Mouse (Mus musculus) C2C12 (cell line): ENCODE results near the gene Vmn1r212. TPM values are rescaled to one million over a fixed set of nuclear protein-coding genes. Genes with fewer than 3 reads are reported as not detected.
"Not testable (repeated sequence)": the region's sequence is repeated elsewhere in the genome, so short reads cannot be mapped to it uniquely, and the experiment has no call there.

Source experiments
- H3K27me3 ChIP-seq: one replicate; pipeline ENCODE4 v1.6.1; 2011; ENCODE audit not compliant: control insufficient read depth, insufficient read depth, insufficient read length
- H3K36me3 ChIP-seq: one replicate; pipeline ENCODE4 v1.6.1; 2011; ENCODE audit not compliant: control insufficient read depth, insufficient read depth
- H3K4me3 ChIP-seq: one replicate; pipeline ENCODE4 v1.5.1; 2011; ENCODE audit warnings: mild to moderate bottlenecking, control low read depth; ENCODE audit not compliant: poor library complexity, insufficient read depth, severe bottlenecking
- H3K79me2 ChIP-seq: one replicate; pipeline ENCODE4 v1.6.1; 2011; ENCODE audit not compliant: control insufficient read depth, insufficient read depth
- H3K79me3 ChIP-seq: one replicate; pipeline ENCODE4 v1.6.1; 2011; ENCODE audit warnings: low read depth, control low read depth
- H3ac ChIP-seq: one replicate; pipeline ENCODE3; 2011; ENCODE audit warnings: low read depth; ENCODE audit not compliant: control insufficient read depth, insufficient read length
- CEBPB ChIP-seq: IDR thresholded peaks from one replicate; pipeline ENCODE4 v1.6.1; 2011; ENCODE audit warnings: low read depth, mild to moderate bottlenecking, control low read depth, moderate library complexity
- CTCF ChIP-seq: IDR thresholded peaks from one replicate; pipeline ENCODE4 v1.5.1; 2011; ENCODE audit not compliant: control insufficient read depth, insufficient read depth, insufficient read length
- FOSL1 ChIP-seq: IDR thresholded peaks from one replicate; pipeline ENCODE4 v1.8.0; 2011; ENCODE audit warnings: mild to moderate bottlenecking, low read length; ENCODE audit not compliant: poor library complexity, insufficient read depth, severe bottlenecking
- MAX ChIP-seq: IDR thresholded peaks from one replicate; pipeline ENCODE4 v1.6.1; 2011; ENCODE audit warnings: mild to moderate bottlenecking, control low read depth
- MYOD1 ChIP-seq: IDR thresholded peaks from one replicate; pipeline ENCODE4 v1.6.1; 2011; ENCODE audit warnings: low read depth; ENCODE audit not compliant: control insufficient read depth, insufficient read length
- MYOG ChIP-seq: IDR thresholded peaks from one replicate; pipeline ENCODE4 v1.6.1; 2011; ENCODE audit not compliant: control insufficient read depth, insufficient read length; ENCODE audit errors: extremely low read depth
- USF1 ChIP-seq: IDR thresholded peaks from one replicate; pipeline ENCODE4 v1.6.1; 2011; ENCODE audit warnings: low read depth, mild to moderate bottlenecking, control low read depth, moderate library complexity
- long read RNA-seq, 2 experiments: library from polyadenylated mRNA; unstranded; transcript quantifications; one replicate each; pipeline ENCODE4 v2.0.0; 2019 to 2020
- polyA plus RNA-seq: library from polyadenylated mRNA; unstranded; fragments of >200 nt; fragmentation: generic; extraction: Trizol; gene quantifications from one replicate; pipeline ENCODE4 v1.2.1, GENCODE M21; 2012; ENCODE audit warnings: missing spikeins

Vmn1r212 gene
- not detected for polyA plus RNA-seq
- long read RNA-seq, experiment 1: 0 reads
- long read RNA-seq, experiment 2: 0 reads

GRCm38 (mm10) chr13:22884105-22884504 is at the start of gene Vmn1r212:
Gene Vmn1r212 (minus strand): TSS chr13:22884205.
- H3K36me3 ChIP-seq: no peaks in the 10 kb centered on the region
- H3ac ChIP-seq: no peak within 1 kb of the TSS
- H3K79me3 ChIP-seq: no peaks in the 10 kb centered on the region
- H3K27me3 ChIP-seq: no peaks in the 10 kb centered on the region
- no peaks in the 10 kb centered on the region for H3K79me2 ChIP-seq
- H3K4me3 ChIP-seq: no peak within 1 kb of the TSS
- TF ChIP-seq MYOG (no peak), MYOD1 (no peak), FOSL1 (no peak), CTCF (no peak), MAX (no peak), USF1 (no peak), CEBPB (no peak)

DNA sequence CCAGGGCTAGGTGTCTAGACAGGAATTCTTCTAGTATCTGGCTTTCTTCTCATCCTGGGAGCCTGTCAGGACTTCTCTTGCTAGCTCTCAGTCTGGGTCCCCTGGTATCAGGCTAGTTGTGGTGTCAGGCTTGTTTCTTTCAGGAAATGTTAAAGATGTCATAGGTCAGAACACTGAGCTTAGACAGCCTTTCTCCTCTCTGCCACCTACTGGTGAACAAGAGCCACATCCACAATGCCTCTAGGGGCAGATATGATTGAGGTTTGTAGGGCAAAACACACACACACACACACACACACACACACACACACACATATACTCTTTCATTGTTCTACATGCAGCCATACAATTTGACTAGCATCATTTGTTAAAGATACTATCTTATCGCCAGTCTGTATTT is 4.7 kb downstream of the Vmn1r212 start:
- Histone ChIP-seq H3K4me3 (no peak overlapping the region), H3K79me3 (no peaks in the 10 kb centered on the region), H3K27me3 (no peaks in the 10 kb centered on the region), H3ac (no peak overlapping the region), H3K36me3 (no peaks in the 10 kb centered on the region), H3K79me2 (no peaks in the 10 kb centered on the region)
- no peak for TF ChIP-seq USF1
- TF ChIP-seq MYOD1: no peak
- no peak for TF ChIP-seq CEBPB
- TF ChIP-seq MAX: no peak
- TF ChIP-seq MYOG: no peak
- no peak for TF ChIP-seq FOSL1
- TF ChIP-seq CTCF: no peak

- no peak within 1 kb of the TSS for H3ac ChIP-seq
- H3K36me3 ChIP-seq: no peaks in the 10 kb centered on the region
- H3K27me3 ChIP-seq: no peaks in the 10 kb centered on the region
- H3K4me3 ChIP-seq: no peak within 1 kb of the TSS
- TF ChIP-seq MYOG (no peak), FOSL1 (no peak), MYOD1 (no peak), MAX (no peak), USF1 (no peak), CTCF (no peak), CEBPB (no peak)
- H3K79me2 ChIP-seq: no peaks in the 10 kb centered on the region
- H3K79me3 ChIP-seq: no peaks in the 10 kb centered on the region
Observed at GRCm38 (mm10) chr13:22857461-22857860, 26.5 kb downstream of the Vmn1r212 start, which contains the start of gene Vmn1r211. Gene Vmn1r211 (minus strand): TSS chr13:22857561.

- Histone ChIP-seq H3K79me2 (no peaks in the 10 kb centered on the region), H3K27me3 (no peaks in the 10 kb centered on the region), H3K79me3 (no peaks in the 10 kb centered on the region), H3K36me3 (no peaks in the 10 kb centered on the region), H3K4me3 (no peak overlapping the region), H3ac (no peak overlapping the region)
- TF ChIP-seq MYOD1: no peak
- no peak for TF ChIP-seq MAX
- no peak for TF ChIP-seq USF1
- TF ChIP-seq MYOG: no peak
- no peak for TF ChIP-seq CEBPB
- TF ChIP-seq CTCF: no peak
- no peak for TF ChIP-seq FOSL1
Observed at GRCm38 (mm10) chr13:22854760-22855159, 29.2 kb downstream of the Vmn1r212 start.

DNA sequence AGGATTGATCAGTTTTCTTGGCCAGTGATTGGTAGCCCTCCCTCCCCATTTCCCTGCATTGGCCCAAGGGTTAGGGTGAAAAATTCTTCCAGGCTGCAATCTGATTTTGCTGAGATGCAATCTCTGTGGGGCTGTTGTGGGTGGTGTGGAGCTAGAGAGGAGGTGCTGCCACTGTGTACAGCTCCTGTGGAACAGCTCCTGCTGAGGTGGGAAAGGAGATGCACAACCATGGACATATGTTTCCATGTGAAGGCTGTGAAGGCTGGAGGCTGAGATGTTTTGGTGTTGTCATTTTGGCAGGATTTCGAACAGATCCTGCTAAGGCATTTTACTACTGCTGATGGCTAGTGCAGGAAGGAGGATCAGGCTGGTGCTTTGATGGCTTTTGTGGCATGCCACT is 37.2 kb downstream of the Vmn1r212 start:
- no peaks in the 10 kb centered on the region for H3K79me3 ChIP-seq

DNA sequence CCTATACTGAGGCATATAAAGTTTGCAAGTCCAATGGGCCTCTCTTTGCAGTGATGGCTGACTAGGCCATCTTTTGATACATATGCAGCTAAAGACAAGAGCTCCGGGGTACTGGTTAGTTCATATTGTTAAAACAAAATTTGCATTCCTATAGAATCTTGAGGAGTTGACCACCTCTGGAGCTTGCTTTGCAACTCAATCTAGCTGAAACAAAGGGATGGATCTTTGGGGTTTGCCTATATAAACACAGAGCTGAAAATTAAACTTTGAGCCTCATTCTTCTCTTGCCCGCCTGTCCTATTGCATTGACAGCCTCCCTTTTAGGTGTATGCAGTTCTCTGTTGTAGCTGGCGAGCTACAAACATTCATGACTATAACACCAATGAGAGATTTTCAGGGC is 39.7 kb downstream of the Vmn1r212 start:
- H3K4me3 ChIP-seq, H3K79me3 ChIP-seq, H3ac ChIP-seq, H3K36me3 ChIP-seq, H3K27me3 ChIP-seq, H3K79me2 ChIP-seq: not testable (repeated sequence)

More for the DNA sequence above, 37.2 kb downstream of the Vmn1r212 start:
- no peak overlapping the region for H3ac ChIP-seq
- no peaks in the 10 kb centered on the region for H3K27me3 ChIP-seq
- no peak for TF ChIP-seq MAX
- TF ChIP-seq FOSL1: no peak
- TF ChIP-seq CTCF: no peak
- TF ChIP-seq MYOD1: no peak
- TF ChIP-seq MYOG: no peak
- no peak for TF ChIP-seq USF1
- no peak for TF ChIP-seq CEBPB
- H3K36me3 ChIP-seq: no peaks in the 10 kb centered on the region
- H3K4me3 ChIP-seq: no peak overlapping the region
- no peaks in the 10 kb centered on the region for H3K79me2 ChIP-seq

Other genes starting within 250 kb of the Vmn1r212 start
- not detected for gene Vmn1r207-ps, start 154.6 kb downstream of the Vmn1r212 start, polyA plus RNA-seq
- not detected for gene Vmn1r208, start 106.8 kb downstream of the Vmn1r212 start, polyA plus RNA-seq
- not detected for gene Vmn1r209, start 74.5 kb downstream of the Vmn1r212 start, polyA plus RNA-seq
- gene Vmn1r210, start 52.9 kb downstream of the Vmn1r212 start, polyA plus RNA-seq: not detected
- gene Vmn1r211, start 26.6 kb downstream of the Vmn1r212 start, polyA plus RNA-seq: not detected
- gene Vmn1r213, start 123.5 kb upstream of the Vmn1r212 start, polyA plus RNA-seq: not detected
- gene Vmn1r214, start 146.2 kb upstream of the Vmn1r212 start, polyA plus RNA-seq: not detected
- gene Vmn1r215, start 183.8 kb upstream of the Vmn1r212 start, polyA plus RNA-seq: not detected
- not detected for gene Vmn1r217, start 234.0 kb upstream of the Vmn1r212 start, polyA plus RNA-seq
- gene Vmn1r218, start 248.9 kb upstream of the Vmn1r212 start, polyA plus RNA-seq: not detected